Mouse (Mus musculus): ENCODE results near the gene Tmem231. TPM values are rescaled to one million over a fixed set of nuclear protein-coding genes. Genes with fewer than 3 reads are reported as not detected.

Gene Tmem231
- polyA plus RNA-seq, 1 experiment = 2.1 TPM

DNA sequence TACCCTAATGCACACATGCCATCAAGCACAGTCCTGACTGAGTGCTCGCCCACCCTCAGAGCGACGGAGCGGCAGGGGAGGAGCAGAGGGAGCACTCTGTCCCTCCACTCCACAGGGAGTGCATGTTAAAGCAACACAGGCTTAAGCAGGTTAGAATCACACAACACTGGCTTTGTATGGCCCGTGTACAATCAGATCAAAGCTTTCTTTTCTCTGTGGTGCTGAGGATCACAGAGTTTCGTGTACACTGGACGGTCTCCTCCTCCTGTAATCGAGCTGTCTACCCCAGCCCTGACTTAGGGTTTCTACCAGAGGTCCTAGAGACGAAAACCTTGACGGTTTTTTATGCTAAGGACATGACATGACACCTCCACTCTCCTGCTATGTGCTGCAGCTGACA, 34.9 kb upstream of the Tmem231 start:
- TF ChIP-seq CTCF (IDR thresholded peaks at IDR 0.05; ENCODE audit: extremely low read depth, insufficient read depth, insufficient read length, insufficient replicate concordance) (no peak), POLR2A (IDR thresholded peaks at IDR 0.05; ENCODE audit: low read depth, low read length) (no peak)
- H3K27me3 ChIP-seq (ENCODE audit: control insufficient read depth, insufficient read depth, low read length) = no peaks in the 10 kb centered on the region
- H3K4me3 ChIP-seq (ENCODE audit: extremely low read depth, insufficient read depth, insufficient read length) = no peak overlapping the region
- no peak overlapping the region for H3K27ac ChIP-seq (ENCODE audit: insufficient read depth, low read length)
- 0 out of 2 replicates have a peak, but pooled peaks cover 2% of the 10 kb centered on the region for H3K4me1 ChIP-seq (ENCODE audit: control insufficient read depth, insufficient read depth, insufficient read length)
- 92% methylated on average over 10 of the region's 10 CpGs for WGBS
- no peak for DNase-seq (ENCODE audit: low read depth in 1 of 2, low spot score in 2 of 2)
- H3K36me3 ChIP-seq (ENCODE audit: control insufficient read depth, insufficient read depth, low read length) = no peaks in the 10 kb centered on the region

DNA sequence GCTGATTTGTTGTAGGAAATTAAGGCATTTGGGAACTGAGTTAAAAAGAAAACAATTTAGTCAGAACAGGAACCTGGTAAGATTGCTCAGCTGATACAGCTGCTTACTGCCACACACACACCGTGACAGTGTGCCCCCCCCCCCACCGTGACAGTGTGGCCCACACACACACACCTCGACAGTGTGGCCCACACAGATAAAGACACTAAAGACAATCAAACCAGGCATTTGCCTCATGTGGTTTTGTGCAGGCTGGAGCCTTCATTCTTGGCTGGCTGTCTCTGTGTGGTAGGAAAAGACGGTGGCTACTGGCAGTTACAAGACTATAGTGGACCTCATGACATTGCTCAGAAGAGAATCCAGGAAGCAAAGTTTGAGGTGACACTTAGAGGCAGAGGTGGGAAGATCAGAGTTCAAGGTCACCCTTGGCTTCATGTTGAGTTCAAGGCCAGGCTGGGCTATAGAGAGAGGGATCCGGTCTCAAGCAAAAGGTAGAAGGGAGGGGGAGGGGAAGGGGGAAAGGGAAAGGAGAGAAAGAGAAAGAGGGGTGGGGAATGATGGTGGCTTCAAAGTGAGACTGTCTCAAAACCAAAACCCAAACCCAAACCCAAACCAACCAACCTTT, 33.7 kb upstream of the Tmem231 start:
- DNase-seq (ENCODE audit: low read depth in 1 of 2, low spot score in 2 of 2) = no peak
- 0 out of 2 replicates have a peak, but pooled peaks cover 2% of the 10 kb centered on the region for H3K4me1 ChIP-seq (ENCODE audit: control insufficient read depth, insufficient read depth, insufficient read length)
- no peak overlapping the region for H3K27ac ChIP-seq (ENCODE audit: insufficient read depth, low read length)
- TF ChIP-seq POLR2A (IDR thresholded peaks at IDR 0.05; ENCODE audit: low read depth, low read length) (no peak), CTCF (IDR thresholded peaks at IDR 0.05; ENCODE audit: extremely low read depth, insufficient read depth, insufficient read length, insufficient replicate concordance) (no peak)
- no peaks in the 10 kb centered on the region for H3K27me3 ChIP-seq (ENCODE audit: control insufficient read depth, insufficient read depth, low read length)
- H3K36me3 ChIP-seq (ENCODE audit: control insufficient read depth, insufficient read depth, low read length) = no peaks in the 10 kb centered on the region
- H3K4me3 ChIP-seq (ENCODE audit: extremely low read depth, insufficient read depth, insufficient read length) = no peak overlapping the region
- 46% methylated on average over 5 of the region's 5 CpGs for WGBS

DNA sequence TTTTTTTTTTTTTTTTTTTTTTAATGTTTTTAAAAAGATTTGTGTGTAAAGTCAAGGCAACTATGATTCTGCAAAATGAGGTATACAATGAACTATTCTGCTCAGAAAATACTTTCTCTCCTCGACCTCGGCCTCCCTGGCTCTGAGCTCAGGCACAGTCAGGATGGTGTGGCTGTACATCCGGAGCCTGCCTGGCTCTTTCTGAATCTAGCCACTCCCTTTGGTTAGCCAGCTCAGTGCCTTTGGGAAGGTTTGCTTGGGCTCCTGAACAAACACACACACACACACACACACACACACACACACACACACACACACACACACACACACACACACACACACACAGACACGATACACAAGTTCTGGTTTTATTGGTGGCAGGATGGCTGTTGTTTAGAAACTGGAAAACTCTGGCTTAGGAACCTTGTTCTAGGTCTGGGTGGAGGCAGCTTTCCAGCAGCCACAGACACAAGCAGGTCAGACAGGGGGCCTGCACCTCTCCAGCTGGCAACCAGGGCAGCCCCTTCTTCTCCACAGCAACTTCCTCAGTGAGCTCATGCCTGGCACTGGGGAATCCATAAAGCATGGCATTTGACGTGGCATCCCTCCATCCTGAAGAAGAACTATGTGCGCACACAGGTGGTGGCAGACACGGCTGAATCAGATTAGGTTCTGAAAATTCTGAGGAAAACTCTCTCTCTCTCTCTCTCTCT, 31.3 kb upstream of the Tmem231 start:
- 0 out of 2 replicates have a peak, but pooled peaks cover 2% of the 10 kb centered on the region for H3K36me3 ChIP-seq (ENCODE audit: control insufficient read depth, insufficient read depth, low read length)
- H3K4me3 ChIP-seq (ENCODE audit: extremely low read depth, insufficient read depth, insufficient read length) = no peak overlapping the region
- DNase-seq (ENCODE audit: low read depth in 1 of 2, low spot score in 2 of 2) = no peak
- H3K4me1 ChIP-seq (ENCODE audit: control insufficient read depth, insufficient read depth, insufficient read length) = 0 out of 2 replicates have a peak, but pooled peaks cover 2% of the 10 kb centered on the region
- 77% methylated on average over 7 of the region's 7 CpGs for WGBS
- TF ChIP-seq POLR2A (IDR thresholded peaks at IDR 0.05; ENCODE audit: low read depth, low read length) = no peak
- no peak for TF ChIP-seq CTCF (IDR thresholded peaks at IDR 0.05; ENCODE audit: extremely low read depth, insufficient read depth, insufficient read length, insufficient replicate concordance)
- H3K27ac ChIP-seq (ENCODE audit: insufficient read depth, low read length) = no peak overlapping the region
- H3K27me3 ChIP-seq (ENCODE audit: control insufficient read depth, insufficient read depth, low read length) = no peaks in the 10 kb centered on the region

DNA sequence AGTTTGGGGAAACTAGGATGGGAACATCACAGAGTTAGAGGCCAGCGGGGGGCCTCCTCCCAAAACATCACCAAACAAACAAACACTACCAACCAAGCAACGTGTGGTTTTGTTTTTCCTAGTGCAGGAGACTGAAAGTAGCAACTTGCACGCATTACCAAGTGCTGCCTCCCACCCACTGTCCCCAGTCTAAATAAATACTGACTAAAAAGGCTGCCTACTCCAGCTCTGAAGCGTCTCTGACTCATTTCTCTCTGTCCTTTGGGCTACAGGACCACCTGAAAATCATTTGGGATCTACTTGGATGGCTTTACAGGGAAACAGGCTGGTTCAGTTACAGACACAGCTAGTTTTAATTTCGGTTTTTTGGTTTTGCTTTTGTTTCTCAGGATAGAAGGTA, 30.7 kb upstream of the Tmem231 start:
- no peak for TF ChIP-seq POLR2A (IDR thresholded peaks at IDR 0.05; ENCODE audit: low read depth, low read length)
- no peak for TF ChIP-seq CTCF (IDR thresholded peaks at IDR 0.05; ENCODE audit: extremely low read depth, insufficient read depth, insufficient read length, insufficient replicate concordance)
- no peaks in the 10 kb centered on the region for H3K27me3 ChIP-seq (ENCODE audit: control insufficient read depth, insufficient read depth, low read length)
- H3K4me3 ChIP-seq (ENCODE audit: extremely low read depth, insufficient read depth, insufficient read length) = no peak overlapping the region
- H3K36me3 ChIP-seq (ENCODE audit: control insufficient read depth, insufficient read depth, low read length) = 0 out of 2 replicates have a peak, but pooled peaks cover 2% of the 10 kb centered on the region
- no peak for DNase-seq (ENCODE audit: low read depth in 1 of 2, low spot score in 2 of 2)
- H3K4me1 ChIP-seq (ENCODE audit: control insufficient read depth, insufficient read depth, insufficient read length) = 0 out of 2 replicates have a peak, but pooled peaks cover 2% of the 10 kb centered on the region
- 82% methylated on average over 5 of the region's 5 CpGs for WGBS
- H3K27ac ChIP-seq (ENCODE audit: insufficient read depth, low read length) = no peak overlapping the region

GRCm38 (mm10) chr8:111963546-111963945, 29.9 kb upstream of the Tmem231 start:
- Histone ChIP-seq H3K27me3 (ENCODE audit: control insufficient read depth, insufficient read depth, low read length) (no peaks in the 10 kb centered on the region), H3K4me1 (ENCODE audit: control insufficient read depth, insufficient read depth, insufficient read length) (0 out of 2 replicates have a peak, but pooled peaks cover 2% of the 10 kb centered on the region), H3K36me3 (ENCODE audit: control insufficient read depth, insufficient read depth, low read length) (0 out of 2 replicates have a peak, but pooled peaks cover 2% of the 10 kb centered on the region), H3K27ac (ENCODE audit: insufficient read depth, low read length) (no peak overlapping the region), H3K4me3 (ENCODE audit: extremely low read depth, insufficient read depth, insufficient read length) (no peak overlapping the region)
- WGBS = 94% methylated on average over 4 of the region's 4 CpGs
- no peak for DNase-seq (ENCODE audit: low read depth in 1 of 2, low spot score in 2 of 2)
- TF ChIP-seq POLR2A (IDR thresholded peaks at IDR 0.05; ENCODE audit: low read depth, low read length) (no peak), CTCF (IDR thresholded peaks at IDR 0.05; ENCODE audit: extremely low read depth, insufficient read depth, insufficient read length, insufficient replicate concordance) (no peak)

GRCm38 (mm10) chr8:111963091-111963490, 29.4 kb upstream of the Tmem231 start:
- Histone ChIP-seq H3K27ac (ENCODE audit: insufficient read depth, low read length) (no peak overlapping the region), H3K36me3 (ENCODE audit: control insufficient read depth, insufficient read depth, low read length) (0 out of 2 replicates have a peak, but pooled peaks cover 2% of the 10 kb centered on the region), H3K4me3 (ENCODE audit: extremely low read depth, insufficient read depth, insufficient read length) (no peak overlapping the region), H3K27me3 (ENCODE audit: control insufficient read depth, insufficient read depth, low read length) (no peaks in the 10 kb centered on the region), H3K4me1 (ENCODE audit: control insufficient read depth, insufficient read depth, insufficient read length) (0 out of 2 replicates have a peak, but pooled peaks cover 2% of the 10 kb centered on the region)
- 90% methylated on average over 10 of the region's 10 CpGs for WGBS
- TF ChIP-seq POLR2A (IDR thresholded peaks at IDR 0.05; ENCODE audit: low read depth, low read length) (no peak), CTCF (IDR thresholded peaks at IDR 0.05; ENCODE audit: extremely low read depth, insufficient read depth, insufficient read length, insufficient replicate concordance) (no peak)
- no peak for DNase-seq (ENCODE audit: low read depth in 1 of 2, low spot score in 2 of 2)

All from spleen, adult 2 months (tissue).